Comparison of ENCODE assay signal across 26 mouse cellular contexts in genomic region chr16:97103046-97103445, GRCm38 (mm10).
A peak's percentile ranks its signal among the peaks of the same experiment; 100 is the strongest.
DNase-seq lines count a peak whose midpoint lies in the region; ATAC-seq and TF ChIP-seq lines count a peak whose summit lies in the region.
"Had no signal": no experiment of that assay in that cellular context is flagged by ENCODE, and none has a peak within 500 bp of the region (broad histone marks: within the 10 kb centered on the region; RNA-seq: fewer than 3 reads in every experiment).

No protein-coding gene starts in this region.

- DNase-seq in induced T-regulatory cell, adult 2 months (ENCODE audit: low read depth): peak; percentile 12
- no peak for DNase-seq in thymus, postnatal 14 days
- DNase-seq in ovary, postnatal 36 days (ENCODE audit: low spot score): no peak
- DNase-seq: adrenal gland, adult 8-10 months; adrenal gland, postnatal 25 days; B cell, adult 2 months; cerebellum, adult 11 months; cerebellum, adult 2 months; cerebellum, adult 9-11 months; cerebellum, postnatal 25 days; embryo, embryonic 11 days; gastrocnemius, postnatal 25 days; heart, adult 2 months had no signal

- H3K27ac ChIP-seq in bone marrow macrophage, adult 2 months (ENCODE audit: insufficient read depth, low read depth, low read length): peak overlapping the region; percentile 54
- no peak overlapping the region for H3K27ac ChIP-seq in heart, embryonic 11.5 days (ENCODE audit: low read depth, low read length)
- H3K27ac ChIP-seq: embryonic facial prominence, embryonic 10.5 days; embryonic facial prominence, embryonic 13.5 days; forebrain, embryonic 12.5 days; forebrain, embryonic 15.5 days; heart, adult 2 months; heart, embryonic 10.5 days; hindbrain, embryonic 12.5 days; hindbrain, embryonic 15.5 days had no signal

- 44% methylated on average over 2 of the region's 2 CpGs for WGBS in heart, embryonic 11.5 days (ENCODE audit: insufficient replicate concordance)

- no peaks in the 10 kb centered on the region for H3K36me3 ChIP-seq in heart, embryonic 11.5 days (ENCODE audit: control insufficient read depth, insufficient read depth, low read length)
- H3K36me3 ChIP-seq: embryonic facial prominence, embryonic 10.5 days; embryonic facial prominence, embryonic 13.5 days; forebrain, embryonic 12.5 days; forebrain, embryonic 15.5 days; heart, embryonic 10.5 days; hindbrain, embryonic 12.5 days; hindbrain, embryonic 15.5 days had no signal

- TF ChIP-seq POLR2A in bone marrow macrophage, adult 2 months (IDR thresholded peaks at IDR 0.05; ENCODE audit: borderline replicate concordance, low read depth, low read length): no peak

- no peaks in the 10 kb centered on the region for H3K9me3 ChIP-seq in heart, embryonic 11.5 days (replicated peaks; ENCODE audit: control insufficient read depth, low read length)
- H3K9me3 ChIP-seq: embryonic facial prominence, embryonic 10.5 days; embryonic facial prominence, embryonic 13.5 days; forebrain, embryonic 12.5 days; forebrain, embryonic 15.5 days; heart, embryonic 10.5 days; hindbrain, embryonic 12.5 days; hindbrain, embryonic 15.5 days had no signal

- no peak overlapping the region for H3K4me2 ChIP-seq in heart, embryonic 11.5 days
- H3K4me2 ChIP-seq: embryonic facial prominence, embryonic 13.5 days; forebrain, embryonic 12.5 days; forebrain, embryonic 15.5 days; hindbrain, embryonic 12.5 days; hindbrain, embryonic 15.5 days had no signal

- TF ChIP-seq CTCF in bone marrow macrophage, adult 2 months (IDR thresholded peaks at IDR 0.05; ENCODE audit: low read depth, low read length): no peak

- no peak overlapping the region for H3K4me3 ChIP-seq in bone marrow macrophage, adult 2 months (ENCODE audit: insufficient read depth, low read length)
- no peak overlapping the region for H3K4me3 ChIP-seq in heart, embryonic 11.5 days (ENCODE audit: low read depth, low read length)
- H3K4me3 ChIP-seq: embryonic facial prominence, embryonic 10.5 days; embryonic facial prominence, embryonic 13.5 days; erythroblast, embryonic 14.5 days; forebrain, embryonic 12.5 days; forebrain, embryonic 15.5 days; heart, adult 2 months; heart, embryonic 10.5 days; hindbrain, embryonic 12.5 days; hindbrain, embryonic 15.5 days had no signal

- no peaks in the 10 kb centered on the region for H3K27me3 ChIP-seq in heart, embryonic 11.5 days (ENCODE audit: control insufficient read depth, insufficient read depth, low read length)
- H3K27me3 ChIP-seq: embryonic facial prominence, embryonic 13.5 days; forebrain, embryonic 12.5 days; forebrain, embryonic 15.5 days; hindbrain, embryonic 12.5 days; hindbrain, embryonic 15.5 days had no signal

- peaks cover 52% of the 10 kb centered on the region for H3K4me1 ChIP-seq in bone marrow macrophage, adult 2 months (ENCODE audit: control insufficient read depth, insufficient read depth, low read length)
- no peaks in the 10 kb centered on the region for H3K4me1 ChIP-seq in heart, embryonic 11.5 days (ENCODE audit: control insufficient read depth, insufficient read depth, low read length)
- H3K4me1 ChIP-seq: embryonic facial prominence, embryonic 10.5 days; embryonic facial prominence, embryonic 13.5 days; heart, embryonic 10.5 days had no signal

- ATAC-seq in CD4-positive, CD25-positive, alpha-beta regulatory T cell, adult 4 months: peak; percentile 62
- peak; percentile 47 for ATAC-seq in megakaryocyte progenitor cell, adult 5-6 weeks (replicated peaks; ENCODE audit: poor library complexity)
- ATAC-seq in heart, embryonic 11.5 days (replicated peaks; ENCODE audit: insufficient number of reproducible peaks, low FRiP score, low TSS enrichment): no peak
- ATAC-seq: activated CD4-positive, CD25-positive, alpha-beta regulatory T cell, adult 4 months; forebrain, embryonic 15.5 days had no signal

- H3K9ac ChIP-seq in heart, embryonic 11.5 days (ENCODE audit: low read depth, low read length): no peak overlapping the region
- H3K9ac ChIP-seq: embryonic facial prominence, embryonic 13.5 days; forebrain, embryonic 12.5 days; forebrain, embryonic 15.5 days; hindbrain, embryonic 12.5 days; hindbrain, embryonic 15.5 days had no signal
